ENCODE assay signal across 8 mouse cellular contexts in the genomic region with DNA sequence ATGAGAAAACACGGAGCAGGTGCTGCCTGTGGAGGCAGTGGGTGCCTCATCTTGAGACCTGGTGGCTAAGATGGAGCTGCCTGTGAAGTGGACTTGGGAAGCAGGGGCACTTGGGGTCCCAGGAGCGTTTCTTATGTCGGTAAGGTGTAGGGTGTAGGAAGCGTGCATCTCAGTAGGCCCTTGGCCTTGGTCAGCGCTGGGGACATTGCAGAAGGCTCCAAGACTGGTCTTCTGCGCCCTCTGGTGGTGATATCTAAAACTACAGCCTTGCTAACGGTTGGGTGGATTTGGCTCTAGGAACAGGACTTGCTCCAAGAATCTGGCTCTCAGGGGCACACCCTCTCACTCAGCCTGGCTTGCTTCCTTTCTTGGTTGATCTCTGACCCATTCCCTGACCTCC. TPM values are rescaled to one million over a fixed set of nuclear protein-coding genes. Genes with fewer than 3 reads are reported as not detected.
DNase-seq lines count a peak whose midpoint lies in the region; ATAC-seq and TF ChIP-seq lines count a peak whose summit lies in the region.

No protein-coding gene starts in this region.

- no peak overlapping the region for H3K4me3 ChIP-seq in cortical plate, adult 2 months (ENCODE audit: insufficient read depth, low read length)

- intact Hi-C loops in left cerebral cortex, postnatal 10 days (cut with DNase I): loop anchor here (5.0 kb wide), 1 partner anchor 133 kb away; no protein-coding TSS in a partner anchor

- no peak overlapping the region for H3K27ac ChIP-seq in cortical plate, adult 2 months (ENCODE audit: insufficient read depth, low read length)

- TF ChIP-seq CTCF in cortical plate, adult 2 months (IDR thresholded peaks at IDR 0.05; ENCODE audit: extremely low read depth, insufficient read depth, low read length): peak; percentile 93

- TF ChIP-seq POLR2A in cortical plate, adult 2 months (IDR thresholded peaks at IDR 0.05; ENCODE audit: extremely low read depth, insufficient read depth, low read length): peak; percentile 41; the same call in 1 of the 2 replicates

- DNase-seq in gastrocnemius, postnatal 10 days: peak; percentile 82
- DNase-seq in induced T-regulatory cell, adult 2 months (ENCODE audit: low read depth): peak; percentile 93
- DNase-seq in left cerebral cortex, postnatal 10 days (ENCODE audit: extremely low spot score in 1 of 2, low spot score in 2 of 2): peak; percentile 82 to 85
- DNase-seq in right cerebral cortex, postnatal 10 days (ENCODE audit: low spot score in 2 of 2): peak; percentile 88 to 90
- DNase-seq in urinary bladder, postnatal 14 days (ENCODE audit: low spot score): peak; percentile 91

- peak; percentile 37 for ATAC-seq in activated CD4-positive, CD25-positive, alpha-beta regulatory T cell, adult 4 months
- peak; percentile 72 for ATAC-seq in megakaryocyte progenitor cell, adult 5-6 weeks (replicated peaks; ENCODE audit: poor library complexity)

- no peaks in the 10 kb centered on the region for H3K4me1 ChIP-seq in cortical plate, adult 2 months (ENCODE audit: control insufficient read depth, insufficient read depth, low read length)

RNA-seq across cellular contexts. Expression of a gene that starts 9.7 kb away (rescaled TPM):
- polyA plus RNA-seq in activated CD4-positive, CD25-positive, alpha-beta regulatory T cell, adult 4 months (2017; shearing (Covaris generic)): 10 to 100 TPM; 18.9 to 63.4 TPM
- polyA plus RNA-seq in cortical plate, adult 2 months (2012; rRNA removed): 128 TPM in 2 replicates
- 100 to 1,000 TPM; 119 to 143 TPM for total RNA-seq in gastrocnemius, postnatal 10 days (2021)
- total RNA-seq in left cerebral cortex, postnatal 10 days (2021): 10 to 100 TPM; 85.0 to 93.0 TPM
- total RNA-seq in megakaryocyte progenitor cell, adult 5-6 weeks (2015): 40.7 and 44.1 TPM in 2 replicates
- total RNA-seq in megakaryocyte progenitor cell, adult 5-6 weeks (2017): 90.6 and 90.9 TPM in 2 replicates

RNA-seq across cellular contexts. Expression of a gene that starts 25.0 kb away (rescaled TPM):
- 10 to 100 TPM; 10.6 to 10.7 TPM for polyA plus RNA-seq in activated CD4-positive, CD25-positive, alpha-beta regulatory T cell, adult 4 months (2017; shearing (Covaris generic))
- polyA plus RNA-seq in cortical plate, adult 2 months (2012; rRNA removed): 18.2 and 19.6 TPM in 2 replicates
- 1 to 10 TPM; 8.6 to 8.8 TPM for total RNA-seq in gastrocnemius, postnatal 10 days (2021)
- 10 to 100 TPM; 18.5 to 18.7 TPM for total RNA-seq in left cerebral cortex, postnatal 10 days (2021)
- total RNA-seq in megakaryocyte progenitor cell, adult 5-6 weeks (2015): 5.6 and 7.2 TPM in 2 replicates
- 18.6 and 27.5 TPM in 2 replicates for total RNA-seq in megakaryocyte progenitor cell, adult 5-6 weeks (2017)
